Mouse (Mus musculus) lung, embryonic 16.5 days (tissue): ENCODE data around the gene Slc25a29. TPM values are rescaled to one million over a fixed set of nuclear protein-coding genes. Genes with fewer than 3 reads are reported as not detected.
A peak's percentile ranks its signal among the peaks of the same experiment; 100 is the strongest.

Experiments used
- ATAC-seq: fragments of 200-750 bp; cut with Nextera tagmentation; 2 replicates; pipeline ENCODE4 v1.8.0; 2017; ENCODE audit warnings: low read depth, mild to moderate bottlenecking, moderate library complexity
- H3K27ac ChIP-seq: fragments of 300-500 bp; sonication (generic); 2 replicates; pipeline ENCODE4 v1.5.1; 2014; ENCODE audit warnings: mild to moderate bottlenecking, control low read depth, low read length
- H3K27me3 ChIP-seq: fragments of 300-500 bp; sonication (generic); 2 replicates; pipeline ENCODE4 v1.6.1; 2014; ENCODE audit warnings: low read depth, low read length, mixed read lengths; ENCODE audit not compliant: control insufficient read depth, insufficient read depth
- H3K36me3 ChIP-seq: fragments of 300-500 bp; sonication (generic); 2 replicates; pipeline ENCODE4 v1.6.1; 2014; ENCODE audit warnings: low read length; ENCODE audit not compliant: control insufficient read depth, insufficient read depth
- H3K4me1 ChIP-seq: fragments of 300-500 bp; sonication (generic); replicated peaks from 2 replicates; pipeline ENCODE4 v1.6.1; 2014; ENCODE audit warnings: low read length, mixed read lengths; ENCODE audit not compliant: control insufficient read depth, insufficient read depth
- H3K4me2 ChIP-seq: fragments of 300-500 bp; sonication (generic); 2 replicates; pipeline ENCODE4 v1.6.1; 2014; ENCODE audit warnings: low read depth, low read length, control low read depth
- H3K4me3 ChIP-seq: fragments of 300-500 bp; sonication (generic); 2 replicates; pipeline ENCODE4 v1.5.1; 2014; ENCODE audit warnings: mild to moderate bottlenecking, low read length, control low read depth
- H3K9ac ChIP-seq: fragments of 300-500 bp; sonication (generic); 2 replicates; pipeline ENCODE4 v1.6.1; 2014; ENCODE audit warnings: low read length, control low read depth
- H3K9me3 ChIP-seq: fragments of 300-500 bp; sonication (generic); 2 replicates; pipeline ENCODE4 v1.6.1; 2016; ENCODE audit warnings: low read length; ENCODE audit not compliant: control insufficient read depth
- WGBS: fragments of 180-500 bp; shearing (Covaris S2); extraction: QIAGEN DNeasy Blood & Tissue Kit; methylation state at CpG from one replicate; pipeline ENCODE4 v1.1.7; 2014; 5-methylcytosine and 5-hydroxymethylcytosine counted together
- polyA plus RNA-seq: library from polyadenylated mRNA; unstranded; fragments of >200 nt; fragmentation: Nextera tagmentation; extraction: Ambion mirVana; gene quantifications from 2 replicates; pipeline ENCODE4 v1.2.1, GENCODE M21; 2015

The Slc25a29 gene
- polyA plus RNA-seq, 1 experiment from 2014 or later: 7.8 TPM

GRCm38 (mm10) chr12:108842663-108843062 is 7.0 kb upstream of the Slc25a29 start:
- Histone ChIP-seq H3K27ac (peak overlapping the region; percentile 93), H3K4me3 (no peak overlapping the region), H3K27me3 (no peaks in the 10 kb centered on the region), H3K36me3 (peaks cover 25% of the 10 kb centered on the region), H3K9me3 (no peaks in the 10 kb centered on the region), H3K9ac (no peak overlapping the region), H3K4me2 (no peak overlapping the region), H3K4me1 (peaks cover 15% of the 10 kb centered on the region)
- 88% methylated on average over 7 of the region's 7 CpGs for WGBS
- ATAC-seq: no peak

GRCm38 (mm10) chr12:108841181-108841580 is 5.5 kb upstream of the Slc25a29 start:
- Histone ChIP-seq H3K4me1 (peaks cover 25% of the 10 kb centered on the region), H3K36me3 (peaks cover 25% of the 10 kb centered on the region), H3K9ac (no peak overlapping the region), H3K27me3 (no peaks in the 10 kb centered on the region), H3K9me3 (no peaks in the 10 kb centered on the region), H3K27ac (peak overlapping the region; percentile 93), H3K4me3 (no peak overlapping the region), H3K4me2 (no peak overlapping the region)
- WGBS: 69% methylated on average over 6 of the region's 6 CpGs
- ATAC-seq: peak; percentile 86

- 16% methylated on average over 7 of the region's 7 CpGs for WGBS
- ATAC-seq: no peak
Observed at GRCm38 (mm10) chr12:108836722-108837121, 1.0 kb upstream of the Slc25a29 start.

GRCm38 (mm10) chr12:108835208-108835839 is 359 bp downstream of the Slc25a29 start:
- no peaks in the 10 kb centered on the region for H3K9me3 ChIP-seq
- peak; percentile 3; the same call in 1 of the 2 replicates for ATAC-seq
- H3K36me3 ChIP-seq: no peaks in the 10 kb centered on the region
- 0 out of 2 replicates have a peak overlapping the region, but pooled peaks have one; percentile 43 for H3K27ac ChIP-seq
- H3K27me3 ChIP-seq: no peaks in the 10 kb centered on the region
- H3K4me2 ChIP-seq: peak overlapping the region; percentile 79
- H3K9ac ChIP-seq: peak overlapping the region; percentile 77
- peaks cover 30% of the 10 kb centered on the region for H3K4me1 ChIP-seq
- H3K4me3 ChIP-seq: peak overlapping the region; percentile 77
- WGBS: under 1% methylated on average over 51 of the region's 51 CpGs

More at GRCm38 (mm10) chr12:108836722-108837121, 1.0 kb upstream of the Slc25a29 start:
- peak overlapping the region; percentile 77 for H3K4me3 ChIP-seq
- H3K4me1 ChIP-seq: peaks cover 29% of the 10 kb centered on the region
- H3K36me3 ChIP-seq: 0 out of 2 replicates have a peak, but pooled peaks cover 3% of the 10 kb centered on the region
- peak overlapping the region; percentile 83 for H3K27ac ChIP-seq
- peak overlapping the region; percentile 89 for H3K9ac ChIP-seq
- peak overlapping the region; percentile 91 for H3K4me2 ChIP-seq
- H3K27me3 ChIP-seq: no peaks in the 10 kb centered on the region
- H3K9me3 ChIP-seq: no peaks in the 10 kb centered on the region

- Histone ChIP-seq H3K4me2 (peak overlapping the region; percentile 79), H3K9ac (peak overlapping the region; percentile 77), H3K4me1 (peaks cover 30% of the 10 kb centered on the region), H3K4me3 (peak overlapping the region; percentile 77), H3K27ac (no peak overlapping the region), H3K27me3 (no peaks in the 10 kb centered on the region), H3K9me3 (no peaks in the 10 kb centered on the region), H3K36me3 (no peaks in the 10 kb centered on the region)
- no peak for ATAC-seq
- WGBS: 36% methylated on average over 5 of the region's 5 CpGs
Observed at GRCm38 (mm10) chr12:108834786-108835185, 897 bp downstream of the Slc25a29 start.

GRCm38 (mm10) chr12:108834337-108834736 is 1.3 kb downstream of the Slc25a29 start:
- no peak overlapping the region for H3K27ac ChIP-seq

GRCm38 (mm10) chr12:108833408-108833807 is 2.3 kb downstream of the Slc25a29 start:
- H3K4me3 ChIP-seq: no peak overlapping the region
- H3K27me3 ChIP-seq: no peaks in the 10 kb centered on the region
- no peak overlapping the region for H3K27ac ChIP-seq
- peaks cover 30% of the 10 kb centered on the region for H3K4me1 ChIP-seq
- no peak for ATAC-seq
- H3K36me3 ChIP-seq: no peaks in the 10 kb centered on the region
- no peak overlapping the region for H3K9ac ChIP-seq
- 88% methylated on average over 3 of the region's 3 CpGs for WGBS
- no peak overlapping the region for H3K4me2 ChIP-seq
- H3K9me3 ChIP-seq: no peaks in the 10 kb centered on the region

More at GRCm38 (mm10) chr12:108834337-108834736, 1.3 kb downstream of the Slc25a29 start:
- ATAC-seq: no peak
- H3K27me3 ChIP-seq: no peaks in the 10 kb centered on the region
- H3K36me3 ChIP-seq: no peaks in the 10 kb centered on the region
- 73% methylated on average over 3 of the region's 3 CpGs for WGBS
- no peaks in the 10 kb centered on the region for H3K9me3 ChIP-seq
- H3K9ac ChIP-seq: no peak overlapping the region
- H3K4me1 ChIP-seq: peaks cover 30% of the 10 kb centered on the region
- no peak overlapping the region for H3K4me3 ChIP-seq
- no peak overlapping the region for H3K4me2 ChIP-seq

- Histone ChIP-seq H3K4me2 (no peak overlapping the region), H3K4me3 (no peak overlapping the region), H3K4me1 (peaks cover 27% of the 10 kb centered on the region), H3K9ac (no peak overlapping the region), H3K9me3 (no peaks in the 10 kb centered on the region), H3K27ac (no peak overlapping the region), H3K36me3 (no peaks in the 10 kb centered on the region), H3K27me3 (no peaks in the 10 kb centered on the region)
- ATAC-seq: no peak
- 86% methylated on average over 8 of the region's 8 CpGs for WGBS
Observed at GRCm38 (mm10) chr12:108832851-108833250, 2.8 kb downstream of the Slc25a29 start.

GRCm38 (mm10) chr12:108831966-108832643 is 3.6 kb downstream of the Slc25a29 start:
- Histone ChIP-seq H3K4me1 (peaks cover 20% of the 10 kb centered on the region), H3K9me3 (no peaks in the 10 kb centered on the region), H3K4me2 (no peak overlapping the region), H3K9ac (no peak overlapping the region), H3K27ac (peak overlapping the region; percentile 64), H3K4me3 (no peak overlapping the region), H3K36me3 (peaks cover 3% of the 10 kb centered on the region), H3K27me3 (no peaks in the 10 kb centered on the region)
- ATAC-seq: no peak
- 46% methylated on average over 9 of the region's 9 CpGs for WGBS
